Mouse (Mus musculus): ENCODE data around the gene Wscd1. TPM values are rescaled to one million over a fixed set of nuclear protein-coding genes. Genes with fewer than 3 reads are reported as not detected.
A peak's percentile ranks its signal among the peaks of the same experiment; 100 is the strongest.

The Wscd1 gene
- polyA plus RNA-seq, 1 experiment from 2014 or later: 82.5 TPM

DNA sequence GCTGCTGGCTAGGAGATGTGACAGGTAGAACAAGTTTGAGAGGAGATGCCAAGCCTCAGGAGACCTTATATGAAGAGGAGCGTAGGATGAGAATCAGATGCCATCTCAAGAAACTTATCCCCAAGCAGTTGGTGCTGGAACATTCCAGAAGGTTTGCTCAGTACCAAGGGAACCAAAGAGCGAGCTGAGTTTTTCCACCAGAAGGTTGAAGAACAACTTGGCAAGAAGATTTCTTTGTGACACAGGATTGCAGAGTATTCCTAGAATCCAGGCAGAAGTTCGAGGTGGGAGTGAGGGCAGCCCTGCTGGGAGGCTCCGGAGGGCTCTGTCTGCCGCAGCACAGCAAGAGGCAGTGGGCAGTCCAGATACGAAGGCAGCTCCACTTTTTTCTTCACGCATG is 21.4 kb downstream of the Wscd1 start:
- H3K4me2 ChIP-seq (replicated peaks): no peak overlapping the region
- H3K9ac ChIP-seq (replicated peaks): no peak overlapping the region
- H3K4me1 ChIP-seq (replicated peaks): peaks cover 42% of the 10 kb centered on the region
- WGBS: 84% methylated on average over 7 of the region's 7 CpGs
- peaks cover 78% of the 10 kb centered on the region for H3K36me3 ChIP-seq
- H3K4me3 ChIP-seq (replicated peaks): no peak overlapping the region
- no peak overlapping the region for H3K27ac ChIP-seq
- ATAC-seq: no peak
- no peaks in the 10 kb centered on the region for H3K9me3 ChIP-seq
- H3K27me3 ChIP-seq: no peaks in the 10 kb centered on the region

DNA sequence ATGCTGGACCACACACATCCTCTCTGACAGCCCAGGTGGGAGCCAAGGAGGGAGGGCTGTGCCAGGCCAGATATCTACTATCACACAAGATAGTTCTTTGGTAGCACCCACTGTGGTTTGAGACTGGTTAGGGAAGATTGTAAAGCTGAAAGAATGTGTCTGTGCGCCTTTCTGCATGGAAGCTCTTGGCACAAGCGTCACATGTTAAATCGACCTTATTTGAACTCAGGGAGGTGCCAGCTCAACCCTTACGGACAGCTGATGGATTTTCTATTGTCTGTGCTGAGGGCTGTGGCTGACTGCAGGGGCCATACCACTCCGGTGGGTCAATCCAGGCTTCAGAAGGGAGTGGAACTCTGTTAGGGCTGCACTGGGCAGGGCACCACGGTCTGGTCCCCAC is 22.3 kb downstream of the Wscd1 start:
- Histone ChIP-seq H3K4me2 (replicated peaks) (no peak overlapping the region), H3K4me1 (replicated peaks) (peaks cover 42% of the 10 kb centered on the region), H3K9ac (replicated peaks) (no peak overlapping the region), H3K4me3 (replicated peaks) (no peak overlapping the region), H3K36me3 (peaks cover 77% of the 10 kb centered on the region), H3K27me3 (no peaks in the 10 kb centered on the region), H3K9me3 (no peaks in the 10 kb centered on the region), H3K27ac (no peak overlapping the region)
- WGBS: 35% methylated on average over 6 of the region's 6 CpGs
- ATAC-seq: no peak

DNA sequence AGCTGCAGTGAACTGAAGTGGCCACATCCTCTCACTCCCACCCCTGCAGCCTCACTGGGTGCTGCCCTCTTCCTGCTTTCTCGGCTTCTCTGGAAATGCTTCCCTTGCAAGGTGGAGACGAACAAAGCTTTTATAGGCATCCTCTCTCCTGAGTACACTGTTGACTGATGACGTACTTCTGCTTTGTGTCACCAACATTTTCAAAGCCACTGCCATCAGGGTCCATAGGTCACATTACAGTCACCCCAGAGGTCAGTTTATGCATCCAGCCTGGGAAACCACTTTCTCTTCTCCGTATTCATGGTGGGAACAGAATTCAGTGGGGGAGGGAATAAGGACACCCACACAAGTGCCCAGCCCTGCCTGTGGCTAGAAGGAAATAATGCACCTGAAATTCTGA is 23.1 kb downstream of the Wscd1 start:
- Histone ChIP-seq H3K36me3 (peaks cover 75% of the 10 kb centered on the region), H3K27ac (peak overlapping the region; percentile 21)
- 22% methylated on average over 4 of the region's 4 CpGs for WGBS

GRCm38 (mm10) chr11:71773986-71774767 is 24.5 kb downstream of the Wscd1 start:
- no peak overlapping the region for H3K4me2 ChIP-seq (replicated peaks)
- H3K27me3 ChIP-seq: no peaks in the 10 kb centered on the region
- H3K4me1 ChIP-seq (replicated peaks): peaks cover 49% of the 10 kb centered on the region
- H3K4me3 ChIP-seq (replicated peaks): no peak overlapping the region
- H3K9ac ChIP-seq (replicated peaks): no peak overlapping the region
- 53% methylated on average over 16 of the region's 16 CpGs for WGBS
- H3K36me3 ChIP-seq: peaks cover 67% of the 10 kb centered on the region
- no peaks in the 10 kb centered on the region for H3K9me3 ChIP-seq
- H3K27ac ChIP-seq: 0 out of 2 replicates have a peak overlapping the region, but pooled peaks have one; percentile 21
- ATAC-seq: no peak

More for the DNA sequence above, 23.1 kb downstream of the Wscd1 start:
- H3K9ac ChIP-seq (replicated peaks): no peak overlapping the region
- H3K4me1 ChIP-seq (replicated peaks): peaks cover 42% of the 10 kb centered on the region
- H3K4me3 ChIP-seq (replicated peaks): no peak overlapping the region
- H3K9me3 ChIP-seq: no peaks in the 10 kb centered on the region
- H3K27me3 ChIP-seq: no peaks in the 10 kb centered on the region
- no peak for ATAC-seq
- no peak overlapping the region for H3K4me2 ChIP-seq (replicated peaks)

DNA sequence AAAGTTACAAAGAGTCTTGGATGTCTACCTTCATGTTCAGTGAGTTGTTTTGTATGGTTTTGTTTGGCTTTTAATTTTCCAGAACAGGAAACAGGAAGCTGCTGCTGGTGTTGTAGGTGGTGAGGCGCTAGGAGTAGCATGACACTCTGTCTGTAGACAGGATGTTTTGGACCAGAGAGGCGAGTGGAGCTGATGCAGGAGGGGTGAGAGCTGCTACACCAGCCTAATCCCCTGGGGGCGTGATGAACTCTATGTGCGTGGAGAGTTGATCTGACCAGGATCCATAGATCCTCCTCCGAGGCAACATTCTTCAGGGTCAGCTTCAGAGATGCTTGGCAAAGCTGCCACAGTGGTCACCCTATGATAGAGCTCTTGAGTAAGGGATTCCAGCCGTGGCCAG is 25.3 kb downstream of the Wscd1 start:
- peaks cover 54% of the 10 kb centered on the region for H3K4me1 ChIP-seq (replicated peaks)
- no peak for ATAC-seq
- H3K27me3 ChIP-seq: no peaks in the 10 kb centered on the region
- H3K36me3 ChIP-seq: peaks cover 62% of the 10 kb centered on the region
- no peak overlapping the region for H3K4me2 ChIP-seq (replicated peaks)
- 0 out of 2 replicates have a peak overlapping the region, but pooled peaks have one; percentile 21 for H3K27ac ChIP-seq
- H3K4me3 ChIP-seq (replicated peaks): no peak overlapping the region
- WGBS: 75% methylated on average over 6 of the region's 6 CpGs
- no peaks in the 10 kb centered on the region for H3K9me3 ChIP-seq
- H3K9ac ChIP-seq (replicated peaks): no peak overlapping the region

DNA sequence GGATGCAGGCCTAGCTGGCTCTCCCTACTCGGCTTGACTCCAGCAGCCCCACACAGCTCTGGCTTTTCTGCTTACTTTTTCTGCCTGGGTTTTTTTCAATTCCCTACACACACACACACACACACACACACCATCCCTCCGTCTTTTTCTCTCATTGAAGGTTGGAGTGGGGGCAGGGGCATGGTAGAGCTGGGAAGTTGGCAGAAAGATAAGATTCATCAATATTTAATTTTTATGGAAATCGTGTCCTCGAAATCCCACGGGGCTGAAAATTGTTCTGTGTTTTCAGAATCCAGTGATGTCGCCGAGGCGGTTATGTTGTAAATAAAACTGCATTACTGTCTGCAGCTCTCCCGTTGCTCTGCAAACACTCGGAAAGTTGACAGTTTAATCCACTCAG is 29.9 kb downstream of the Wscd1 start:
- Histone ChIP-seq H3K4me3 (replicated peaks) (no peak overlapping the region), H3K9ac (replicated peaks) (peak overlapping the region; percentile 28; the same call in 1 of the 2 replicates), H3K9me3 (no peaks in the 10 kb centered on the region), H3K27ac (peak overlapping the region; percentile 76), H3K4me1 (replicated peaks) (peaks cover 40% of the 10 kb centered on the region), H3K27me3 (no peaks in the 10 kb centered on the region), H3K36me3 (peaks cover 70% of the 10 kb centered on the region), H3K4me2 (replicated peaks) (no peak overlapping the region)
- peak; percentile 56; the same call in 1 of the 2 replicates for ATAC-seq
- 52% methylated on average over 10 of the region's 10 CpGs for WGBS

DNA sequence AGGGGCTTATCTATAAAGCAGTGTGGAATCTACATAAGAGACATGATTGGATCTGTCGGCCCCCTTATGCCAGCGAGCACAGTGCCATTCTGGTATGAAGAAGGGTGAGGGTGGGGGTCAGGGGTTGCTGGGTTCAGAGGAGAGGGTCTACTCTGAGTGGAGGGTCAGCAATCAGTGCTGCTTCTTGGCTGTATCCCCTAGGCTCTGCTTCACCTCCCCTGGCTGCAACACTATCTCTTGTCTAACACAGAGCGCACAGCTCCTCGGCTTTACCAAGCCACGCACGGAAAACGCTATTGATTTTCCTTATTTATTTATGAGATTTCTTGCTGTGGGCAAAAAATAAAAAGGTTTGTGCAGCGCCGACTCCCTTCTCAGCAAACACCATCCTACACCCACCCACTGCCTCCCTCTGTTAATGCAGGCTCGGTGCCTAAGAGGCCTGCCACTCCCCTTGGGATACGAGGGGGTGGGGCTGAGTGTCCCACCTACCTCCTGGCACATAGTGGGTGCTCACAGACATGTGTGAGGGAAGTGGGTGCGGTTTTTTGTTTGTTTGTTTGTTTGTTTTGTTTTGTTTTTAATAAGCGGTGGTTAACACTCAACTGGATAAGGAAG is 32.1 kb downstream of the Wscd1 start:
- Histone ChIP-seq H3K9me3 (no peaks in the 10 kb centered on the region), H3K9ac (replicated peaks) (no peak overlapping the region), H3K27me3 (no peaks in the 10 kb centered on the region), H3K4me3 (replicated peaks) (no peak overlapping the region), H3K4me2 (replicated peaks) (no peak overlapping the region), H3K4me1 (replicated peaks) (peaks cover 37% of the 10 kb centered on the region), H3K36me3 (peaks cover 71% of the 10 kb centered on the region), H3K27ac (peak overlapping the region; percentile 76)
- WGBS: 76% methylated on average over 13 of the region's 13 CpGs
- peak; percentile 69 for ATAC-seq

GRCm38 (mm10) chr11:71785499-71785898 is 35.8 kb downstream of the Wscd1 start:
- no peak for ATAC-seq
- Histone ChIP-seq H3K4me2 (replicated peaks) (no peak overlapping the region), H3K4me1 (replicated peaks) (peaks cover 18% of the 10 kb centered on the region), H3K27ac (no peak overlapping the region), H3K4me3 (replicated peaks) (no peak overlapping the region), H3K9me3 (no peaks in the 10 kb centered on the region), H3K9ac (replicated peaks) (no peak overlapping the region), H3K36me3 (peaks cover 95% of the 10 kb centered on the region), H3K27me3 (no peaks in the 10 kb centered on the region)
- WGBS: 91% methylated on average over 4 of the region's 4 CpGs

GRCm38 (mm10) chr11:71788209-71788608 is 38.5 kb downstream of the Wscd1 start:
- no peak for ATAC-seq
- no peak overlapping the region for H3K4me3 ChIP-seq (replicated peaks)
- H3K27me3 ChIP-seq: no peaks in the 10 kb centered on the region
- peaks cover 83% of the 10 kb centered on the region for H3K36me3 ChIP-seq
- no peaks in the 10 kb centered on the region for H3K9me3 ChIP-seq
- no peak overlapping the region for H3K27ac ChIP-seq
- 91% methylated on average over 4 of the region's 4 CpGs for WGBS
- H3K9ac ChIP-seq (replicated peaks): no peak overlapping the region
- no peak overlapping the region for H3K4me2 ChIP-seq (replicated peaks)
- no peaks in the 10 kb centered on the region for H3K4me1 ChIP-seq (replicated peaks)

DNA sequence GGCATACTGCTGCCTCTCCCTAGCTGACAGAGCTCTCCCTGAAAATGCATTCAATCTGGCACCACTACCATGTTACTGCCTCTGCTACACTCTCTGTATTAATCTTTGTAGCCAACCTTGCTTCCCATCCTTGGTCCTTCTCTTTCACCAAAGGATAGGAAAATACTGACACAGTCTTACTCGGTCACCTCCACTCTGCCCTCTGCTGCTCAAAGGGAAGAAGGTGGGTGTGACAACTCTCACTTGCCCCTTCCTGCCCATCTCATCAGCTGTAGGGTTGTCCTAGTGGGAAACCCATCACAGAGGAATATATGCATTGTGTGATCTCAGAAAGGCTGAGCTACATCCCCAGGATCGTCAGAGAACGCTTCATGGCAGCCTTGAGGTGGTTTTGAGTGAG is 40.5 kb downstream of the Wscd1 start:
- Histone ChIP-seq H3K4me1 (replicated peaks) (no peaks in the 10 kb centered on the region), H3K9ac (replicated peaks) (no peak overlapping the region), H3K36me3 (peaks cover 64% of the 10 kb centered on the region), H3K4me2 (replicated peaks) (no peak overlapping the region), H3K27me3 (no peaks in the 10 kb centered on the region), H3K4me3 (replicated peaks) (no peak overlapping the region), H3K9me3 (no peaks in the 10 kb centered on the region), H3K27ac (no peak overlapping the region)
- 89% methylated on average over 3 of the region's 3 CpGs for WGBS
- ATAC-seq: no peak

DNA sequence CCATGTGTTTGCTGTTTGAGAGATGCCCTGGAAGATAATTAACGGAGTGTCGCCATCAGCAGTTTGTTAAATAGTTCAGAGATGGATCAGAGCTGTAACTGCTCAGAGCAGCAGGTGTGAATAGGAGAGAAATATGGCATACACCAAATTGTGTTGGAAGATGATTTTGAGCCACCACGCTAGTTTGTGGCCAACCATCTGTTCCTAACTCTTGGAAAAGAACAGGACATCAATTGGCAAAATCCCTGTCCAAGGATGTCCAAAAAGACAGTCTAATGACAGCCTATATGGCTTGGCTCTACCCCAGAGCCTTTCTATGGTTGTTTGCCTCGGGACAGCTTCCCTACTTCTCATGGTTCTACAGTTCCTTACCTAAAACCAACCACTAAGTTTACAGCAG is 49.5 kb downstream of the Wscd1 start:
- WGBS: 91% methylated on average over 4 of the region's 4 CpGs
- ATAC-seq: no peak
- H3K4me3 ChIP-seq (replicated peaks): no peak overlapping the region
- no peak overlapping the region for H3K27ac ChIP-seq
- no peaks in the 10 kb centered on the region for H3K27me3 ChIP-seq
- H3K36me3 ChIP-seq: no peaks in the 10 kb centered on the region
- no peak overlapping the region for H3K9ac ChIP-seq (replicated peaks)
- no peak overlapping the region for H3K4me2 ChIP-seq (replicated peaks)
- H3K9me3 ChIP-seq: no peaks in the 10 kb centered on the region
- no peaks in the 10 kb centered on the region for H3K4me1 ChIP-seq (replicated peaks)

DNA sequence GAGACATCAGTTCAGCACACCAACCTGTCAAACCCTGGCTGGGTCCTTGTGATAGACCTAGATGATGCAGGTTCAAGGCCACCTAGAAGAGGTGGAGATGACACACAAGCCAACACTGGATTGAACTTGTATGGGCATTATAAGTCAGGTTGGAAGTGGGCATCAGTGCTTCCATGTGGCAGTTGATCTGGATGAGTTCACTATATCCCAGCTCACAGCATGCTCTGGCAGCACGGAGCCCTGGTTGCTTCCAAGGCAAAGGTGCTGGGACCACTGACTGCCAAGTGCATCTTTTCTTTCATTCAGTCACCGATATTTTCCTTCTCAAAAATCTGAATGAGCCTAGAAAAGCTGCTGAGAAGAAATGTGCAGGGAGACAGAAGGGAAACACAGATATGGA is 58.8 kb downstream of the Wscd1 start:
- ATAC-seq: no peak
- Histone ChIP-seq H3K36me3 (no peaks in the 10 kb centered on the region), H3K4me2 (replicated peaks) (no peak overlapping the region), H3K27ac (no peak overlapping the region), H3K9me3 (no peaks in the 10 kb centered on the region), H3K4me1 (replicated peaks) (no peaks in the 10 kb centered on the region), H3K9ac (replicated peaks) (no peak overlapping the region), H3K4me3 (replicated peaks) (no peak overlapping the region), H3K27me3 (no peaks in the 10 kb centered on the region)
- WGBS: 91% methylated on average over 2 of the region's 2 CpGs
